Mouse (Mus musculus) liver, adult 2 months (tissue): ENCODE results near the gene Pde4a.

ENCODE experiments used
- CTCF ChIP-seq: fragments of 200-500 bp; IDR thresholded peaks from 2 replicates; pipeline ENCODE4 v1.5.1; 2011; ENCODE audit warnings: low read depth, low read length, control low read depth
- POLR2A ChIP-seq: fragments of 200-500 bp; IDR thresholded peaks from 2 replicates; pipeline ENCODE4 v1.6.1; 2011; ENCODE audit warnings: low read length, control low read depth; ENCODE audit not compliant: insufficient read depth; ENCODE audit errors: extremely low read depth

GRCm38 (mm10) chr9:21183905-21184413, 18.4 kb downstream of the Pde4a start:
- TF ChIP-seq POLR2A (no peak), CTCF (peak; percentile 50)
